Mouse (Mus musculus) forebrain, embryonic 14.5 days (tissue): ENCODE results near the gene Gramd4. TPM values are rescaled to one million over a fixed set of nuclear protein-coding genes. Genes with fewer than 3 reads are reported as not detected.
"Not testable (repeated sequence)": the region's sequence is repeated elsewhere in the genome, so short reads cannot be mapped to it uniquely, and the experiment has no call there.

Experiments
- ATAC-seq: fragments of 200-750 bp; cut with Nextera tagmentation; 2 replicates; pipeline ENCODE4 v1.8.0; 2017; ENCODE audit warnings: mild to moderate bottlenecking, moderate library complexity
- DNase-seq: peaks from one replicate; pipeline ENCODE4 v3.0.0-alpha.2; 2015; ENCODE audit warnings: low spot score
- H3K27ac ChIP-seq: fragments of 300-500 bp; sonication (generic); 2 replicates; pipeline ENCODE4 v1.5.1; 2014; ENCODE audit warnings: low read depth, mild to moderate bottlenecking, control low read depth, low read length, moderate library complexity
- H3K27me3 ChIP-seq: fragments of 300-500 bp; sonication (generic); replicated peaks from 2 replicates; pipeline ENCODE4 v1.6.1; 2014; ENCODE audit warnings: low read length, control low read depth, mixed read lengths; ENCODE audit not compliant: control insufficient read depth, insufficient read depth
- H3K36me3 ChIP-seq: fragments of 300-500 bp; sonication (generic); 2 replicates; pipeline ENCODE4 v1.6.1; 2014; ENCODE audit warnings: low read length, control low read depth; ENCODE audit not compliant: control insufficient read depth, insufficient read depth
- H3K4me1 ChIP-seq: fragments of 300-500 bp; sonication (generic); 2 replicates; pipeline ENCODE4 v1.6.1; 2014; ENCODE audit warnings: antibody characterized with exemption, low read length, control low read depth; ENCODE audit not compliant: control insufficient read depth, insufficient read depth
- H3K4me2 ChIP-seq: fragments of 300-500 bp; sonication (generic); 2 replicates; pipeline ENCODE4 v1.6.1; 2014; ENCODE audit warnings: mild to moderate bottlenecking, control low read depth, low read length
- H3K4me3 ChIP-seq: fragments of 300-500 bp; sonication (generic); 2 replicates; pipeline ENCODE4 v1.5.1; 2014; ENCODE audit warnings: low read depth, low read length, control low read depth
- H3K9ac ChIP-seq: fragments of 300-500 bp; sonication (generic); 2 replicates; pipeline ENCODE4 v1.6.1; 2014; ENCODE audit warnings: mild to moderate bottlenecking, low read length, control low read depth, moderate library complexity
- H3K9me3 ChIP-seq: fragments of 300-500 bp; sonication (generic); replicated peaks from 2 replicates; pipeline ENCODE4 v1.6.1; 2016; ENCODE audit warnings: low read length, control low read depth, mixed read lengths; ENCODE audit not compliant: control insufficient read depth
- WGBS: fragments of 180-500 bp; shearing (Covaris S2); extraction: QIAGEN DNeasy Blood & Tissue Kit; methylation state at CpG from one replicate; pipeline ENCODE4 v1.1.7; 2014; 5-methylcytosine and 5-hydroxymethylcytosine counted together
- polyA plus RNA-seq: library from polyadenylated mRNA; unstranded; fragments of >200 nt; fragmentation: Nextera tagmentation; extraction: Ambion mirVana; gene quantifications from 2 replicates; pipeline ENCODE4 v1.2.1, GENCODE M21; 2014

Gene Gramd4
- polyA plus RNA-seq, 1 experiment from 2014 or later, result 20.7 TPM

GRCm38 (mm10) chr15:86094324-86095121 is 37.0 kb downstream of the Gramd4 start:
- Histone ChIP-seq H3K4me2 (no peak overlapping the region), H3K4me3 (no peak overlapping the region), H3K36me3 (peaks cover 17% of the 10 kb centered on the region), H3K9me3 (no peaks in the 10 kb centered on the region), H3K9ac (no peak overlapping the region), H3K27me3 (no peaks in the 10 kb centered on the region), H3K27ac (no peak overlapping the region), H3K4me1 (no peaks in the 10 kb centered on the region; the same call in 1 of the 2 replicates)
- ATAC-seq (no peak), DNase-seq (no peak)
- WGBS, result 86% methylated on average over 10 of the region's 10 CpGs

- ATAC-seq, result no peak
- Histone ChIP-seq H3K9me3 (no peaks in the 10 kb centered on the region), H3K4me3 (no peak overlapping the region), H3K27me3 (no peaks in the 10 kb centered on the region), H3K27ac (no peak overlapping the region; the same call in 1 of the 2 replicates), H3K9ac (no peak overlapping the region), H3K4me2 (no peak overlapping the region), H3K4me1 (no peaks in the 10 kb centered on the region; the same call in 1 of the 2 replicates), H3K36me3 (peaks cover 22% of the 10 kb centered on the region)
- no peak for DNase-seq
- WGBS, result 94% methylated on average over 17 of the region's 17 CpGs
Observed at GRCm38 (mm10) chr15:86095722-86096603, 38.5 kb downstream of the Gramd4 start.

- H3K4me1 ChIP-seq, H3K4me3 ChIP-seq, H3K9me3 ChIP-seq, H3K27ac ChIP-seq, DNase-seq, H3K27me3 ChIP-seq, H3K9ac ChIP-seq, ATAC-seq, H3K4me2 ChIP-seq: not testable (repeated sequence)
- H3K36me3 ChIP-seq, result peaks cover 28% of the 10 kb centered on the region
- WGBS, result 95% methylated on average over 5 of the region's 5 CpGs
Observed at GRCm38 (mm10) chr15:86096604-86097020, 39.1 kb downstream of the Gramd4 start.

GRCm38 (mm10) chr15:86097871-86098270 is 40.4 kb downstream of the Gramd4 start:
- H3K27ac ChIP-seq, result no peak overlapping the region
- no peaks in the 10 kb centered on the region for H3K9me3 ChIP-seq
- ATAC-seq, result no peak
- H3K4me3 ChIP-seq, result no peak overlapping the region
- H3K9ac ChIP-seq, result no peak overlapping the region
- no peaks in the 10 kb centered on the region for H3K27me3 ChIP-seq
- peaks cover 23% of the 10 kb centered on the region for H3K36me3 ChIP-seq
- H3K4me2 ChIP-seq, result no peak overlapping the region
- no peak for DNase-seq
- 24% methylated on average over 2 of the region's 2 CpGs for WGBS
- H3K4me1 ChIP-seq, result no peaks in the 10 kb centered on the region

- no peak overlapping the region for H3K9ac ChIP-seq
- H3K4me1 ChIP-seq, result no peaks in the 10 kb centered on the region
- no peaks in the 10 kb centered on the region for H3K9me3 ChIP-seq
- no peaks in the 10 kb centered on the region for H3K27me3 ChIP-seq
- ATAC-seq (no peak), DNase-seq (no peak)
- H3K4me3 ChIP-seq, result no peak overlapping the region
- peaks cover 35% of the 10 kb centered on the region for H3K36me3 ChIP-seq
- WGBS, result 86% methylated on average over 9 of the region's 9 CpGs
- H3K4me2 ChIP-seq, result no peak overlapping the region
- H3K27ac ChIP-seq, result no peak overlapping the region
Observed at GRCm38 (mm10) chr15:86101585-86101984, 44.1 kb downstream of the Gramd4 start.

- Histone ChIP-seq H3K4me3 (no peak overlapping the region), H3K9me3 (no peaks in the 10 kb centered on the region), H3K27ac (no peak overlapping the region), H3K36me3 (peaks cover 35% of the 10 kb centered on the region), H3K4me2 (no peak overlapping the region), H3K9ac (no peak overlapping the region), H3K4me1 (no peaks in the 10 kb centered on the region), H3K27me3 (no peaks in the 10 kb centered on the region)
- no peak for ATAC-seq
- WGBS, result 90% methylated on average over 15 of the region's 15 CpGs
- no peak for DNase-seq
Observed at GRCm38 (mm10) chr15:86102308-86102707, 44.8 kb downstream of the Gramd4 start.

GRCm38 (mm10) chr15:86104401-86105344 is 47.2 kb downstream of the Gramd4 start:
- Histone ChIP-seq H3K4me1 (no peaks in the 10 kb centered on the region), H3K4me2 (no peak overlapping the region), H3K4me3 (no peak overlapping the region), H3K36me3 (peaks cover 40% of the 10 kb centered on the region), H3K9me3 (no peaks in the 10 kb centered on the region), H3K27ac (no peak overlapping the region), H3K9ac (no peak overlapping the region), H3K27me3 (no peaks in the 10 kb centered on the region)
- DNase-seq, result no peak
- WGBS, result 94% methylated on average over 19 of the region's 19 CpGs
- no peak for ATAC-seq

- WGBS, result 89% methylated on average over 7 of the region's 7 CpGs
- no peak overlapping the region for H3K9ac ChIP-seq
Observed at GRCm38 (mm10) chr15:86105345-86105697, 47.8 kb downstream of the Gramd4 start.

More at GRCm38 (mm10) chr15:86105345-86105697, 47.8 kb downstream of the Gramd4 start:
- DNase-seq, result no peak
- 0 out of 2 replicates have a peak, but pooled peaks cover 4% of the 10 kb centered on the region for H3K4me1 ChIP-seq
- no peak overlapping the region for H3K27ac ChIP-seq
- H3K4me3 ChIP-seq, result no peak overlapping the region
- no peak for ATAC-seq
- H3K36me3 ChIP-seq, result peaks cover 40% of the 10 kb centered on the region
- H3K4me2 ChIP-seq, result no peak overlapping the region
- no peaks in the 10 kb centered on the region for H3K9me3 ChIP-seq
- H3K27me3 ChIP-seq, result no peaks in the 10 kb centered on the region
